22 mouse cellular contexts compared by ENCODE assay signal in the genomic region with DNA sequence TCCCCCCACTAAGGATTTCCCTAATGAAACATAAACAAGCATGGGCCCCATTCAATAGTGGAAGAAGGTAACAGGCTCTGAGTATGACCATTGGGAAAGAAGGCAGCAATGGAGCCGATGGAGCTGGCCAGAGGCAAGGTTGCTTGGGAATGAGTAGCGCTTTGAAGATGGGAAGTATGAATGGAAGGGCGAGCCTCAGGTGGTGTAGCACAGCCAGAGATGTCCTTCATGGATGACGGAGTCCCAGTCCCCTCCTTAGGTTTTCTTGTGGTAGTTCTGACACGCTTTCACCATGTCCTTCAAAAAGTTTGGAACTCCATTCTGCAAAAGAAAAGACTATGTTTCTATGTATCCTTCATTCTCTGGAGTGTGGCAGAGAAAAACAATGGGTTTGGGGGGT. TPM values are rescaled to one million over a fixed set of nuclear protein-coding genes. Genes with fewer than 3 reads are reported as not detected.
A peak's percentile ranks its signal among the peaks of the same experiment; 100 is the strongest.
DNase-seq lines count a peak whose midpoint lies in the region; ATAC-seq lines count a peak whose summit lies in the region.
"Had no signal": no experiment of that assay in that cellular context is flagged by ENCODE, and none has a peak within 500 bp of the region (broad histone marks: within the 10 kb centered on the region; RNA-seq: fewer than 3 reads in every experiment).

No protein-coding gene starts in this region.

- H3K9ac ChIP-seq in midbrain, embryonic 11.5 days (ENCODE audit: low read length), result no peak overlapping the region
- no peak overlapping the region for H3K9ac ChIP-seq in midbrain, embryonic 14.5 days (replicated peaks; ENCODE audit: low read length)
- H3K9ac ChIP-seq: embryonic facial prominence, embryonic 12.5 days; forebrain, embryonic 12.5 days had no signal

- no peak for ATAC-seq in midbrain, embryonic 11.5 days (ENCODE audit: low FRiP score)
- no peak for ATAC-seq in midbrain, embryonic 14.5 days (ENCODE audit: low FRiP score, low TSS enrichment)
- ATAC-seq: CD4-positive, CD25-positive, alpha-beta regulatory T cell, adult 4 months; forebrain, embryonic 14.5 days; forebrain, embryonic 16.5 days had no signal

- peak; percentile 55 for DNase-seq in heart, adult 11 months
- DNase-seq in heart, postnatal 14 days, result no peak
- peak; percentile 75 for DNase-seq in midbrain, embryonic 11.5 days (ENCODE audit: low spot score, missing footprints)
- DNase-seq in midbrain, embryonic 14.5 days, result no peak
- no peak for DNase-seq in spleen, postnatal 10 days (ENCODE audit: low spot score in 2 of 2)
- DNase-seq: adrenal gland, adult 2 months; adrenal gland, postnatal 10 days; adrenal gland, postnatal 25 days; B cell, adult 2 months; cerebellum, adult 11-12 months; cerebellum, adult 2 months; cerebellum, adult 9-10 months; cerebellum, postnatal 10 days; cerebellum, postnatal 25 days had no signal

- H3K79me2 ChIP-seq in macrophage (ENCODE audit: inconsistent target), result no peaks in the 10 kb centered on the region

- H3K36me3 ChIP-seq in midbrain, embryonic 11.5 days (ENCODE audit: control insufficient read depth, insufficient read depth, low read length), result no peaks in the 10 kb centered on the region
- H3K36me3 ChIP-seq in midbrain, embryonic 14.5 days (ENCODE audit: control insufficient read depth, insufficient read depth, low read length), result no peaks in the 10 kb centered on the region
- no peaks in the 10 kb centered on the region for H3K36me3 ChIP-seq in macrophage (ENCODE audit: inconsistent target)
- H3K36me3 ChIP-seq: embryonic facial prominence, embryonic 12.5 days; forebrain, embryonic 12.5 days had no signal

- H3K4me3 ChIP-seq in midbrain, embryonic 11.5 days (ENCODE audit: low read depth, low read length), result no peak overlapping the region
- H3K4me3 ChIP-seq in midbrain, embryonic 14.5 days (replicated peaks; ENCODE audit: low read depth, low read length), result no peak overlapping the region
- no peak overlapping the region for H3K4me3 ChIP-seq in macrophage (ENCODE audit: inconsistent target)
- H3K4me3 ChIP-seq: embryonic facial prominence, embryonic 10.5 days; embryonic facial prominence, embryonic 12.5 days; forebrain, embryonic 12.5 days had no signal

- intact Hi-C loops in heart, postnatal 14 days (cut with DNase I), result no loop called here

- 94% methylated on average over 5 of the region's 5 CpGs for WGBS in midbrain, embryonic 11.5 days
- 92% methylated on average over 5 of the region's 5 CpGs for WGBS in midbrain, embryonic 14.5 days
- WGBS in macrophage (ENCODE audit: missing documents), result 93% methylated on average over 5 of the region's 5 CpGs

- no peaks in the 10 kb centered on the region for H3K4me1 ChIP-seq in midbrain, embryonic 11.5 days (ENCODE audit: control insufficient read depth, insufficient read depth, low read length)
- no peaks in the 10 kb centered on the region for H3K4me1 ChIP-seq in midbrain, embryonic 14.5 days (ENCODE audit: control insufficient read depth, insufficient read depth, low read length)
- H3K4me1 ChIP-seq: embryonic facial prominence, embryonic 10.5 days; embryonic facial prominence, embryonic 12.5 days; forebrain, embryonic 12.5 days had no signal

- H3K4me2 ChIP-seq in midbrain, embryonic 11.5 days, result no peak overlapping the region
- no peak overlapping the region for H3K4me2 ChIP-seq in midbrain, embryonic 14.5 days (ENCODE audit: low read length)
- H3K4me2 ChIP-seq: embryonic facial prominence, embryonic 12.5 days; forebrain, embryonic 12.5 days had no signal

- no peak overlapping the region for H3K27ac ChIP-seq in midbrain, embryonic 11.5 days (ENCODE audit: low read depth, low read length)
- H3K27ac ChIP-seq in midbrain, embryonic 14.5 days (replicated peaks; ENCODE audit: low read depth, low read length), result no peak overlapping the region
- peak overlapping the region; percentile 93 for H3K27ac ChIP-seq in macrophage
- H3K27ac ChIP-seq: embryonic facial prominence, embryonic 10.5 days; embryonic facial prominence, embryonic 12.5 days; forebrain, embryonic 12.5 days had no signal

- H3K27me3 ChIP-seq in midbrain, embryonic 11.5 days (ENCODE audit: control insufficient read depth, insufficient read depth, low read length), result no peaks in the 10 kb centered on the region
- no peaks in the 10 kb centered on the region for H3K27me3 ChIP-seq in midbrain, embryonic 14.5 days (ENCODE audit: control insufficient read depth, insufficient read depth, low read length)
- H3K27me3 ChIP-seq: CH12.LX; embryonic facial prominence, embryonic 12.5 days; forebrain, embryonic 12.5 days had no signal

- H3K9me3 ChIP-seq in midbrain, embryonic 11.5 days (ENCODE audit: control insufficient read depth, low read length), result no peaks in the 10 kb centered on the region
- H3K9me3 ChIP-seq in midbrain, embryonic 14.5 days (ENCODE audit: control insufficient read depth, low read length), result no peaks in the 10 kb centered on the region
- H3K9me3 ChIP-seq: embryonic facial prominence, embryonic 10.5 days; embryonic facial prominence, embryonic 12.5 days; forebrain, embryonic 12.5 days had no signal

RNA-seq across cellular contexts. Expression of gene Pctp, which starts 18.3 kb away (rescaled TPM):
- total RNA-seq in heart, postnatal 14 days (2021), result 1 to 10 TPM; 4.0 to 4.1 TPM
- polyA plus RNA-seq in midbrain, embryonic 11.5 days (2014; fragmentation: Nextera tagmentation; extraction: Ambion mirVana), result 7.7 and 8.3 TPM in 2 replicates
- 0.61 and 1.3 TPM in 2 replicates for polyA plus RNA-seq in midbrain, embryonic 14.5 days (2014; fragmentation: Nextera tagmentation; extraction: Ambion mirVana)
- 1 to 10 TPM in 25 of 26 experiments, under 1 TPM in 1; 0.73 to 8.5 (median 5.3) TPM for total RNA-seq in macrophage (2018; cell fraction: chromatin; rRNA removed)
- 10 to 100 TPM; 19.5 to 32.1 (median 26.4) TPM for total RNA-seq in macrophage (2018; cell fraction: cytosol; rRNA removed)
- total RNA-seq in macrophage (2018; cell fraction: nucleus; rRNA removed), result 10 to 100 TPM in 12 of 26 experiments, 1 to 10 TPM in 14; 2.4 to 19.8 (median 8.2) TPM
- 20.6 to 43.1 TPM (median 33.6 TPM) in 3 replicates for polyA plus RNA-seq in macrophage (2018)

RNA-seq across cellular contexts. Expression of gene Tmem100, which starts 45.7 kb away (rescaled TPM):
- 10 to 100 TPM; 28.2 to 32.1 TPM for total RNA-seq in heart, postnatal 14 days (2021)
- 6.1 and 6.3 TPM in 2 replicates for polyA plus RNA-seq in midbrain, embryonic 11.5 days (2014; fragmentation: Nextera tagmentation; extraction: Ambion mirVana)
- 5.9 and 8.7 TPM in 2 replicates for polyA plus RNA-seq in midbrain, embryonic 14.5 days (2014; fragmentation: Nextera tagmentation; extraction: Ambion mirVana)
- total RNA-seq in macrophage (2018; cell fraction: chromatin; rRNA removed), result not detected
- total RNA-seq in macrophage (2018; cell fraction: cytosol; rRNA removed), result under 1 TPM in 9 of 26 experiments, not detected in 17; 0.05 to 0.19 (median 0.10) TPM
- total RNA-seq in macrophage (2018; cell fraction: nucleus; rRNA removed), result under 1 TPM in 1 of 26 experiments, not detected in 25; 0.42 TPM
- not detected in 3 replicates for polyA plus RNA-seq in macrophage (2018)
- polyA plus RNA-seq: CD4-positive, CD25-positive, alpha-beta regulatory T cell, adult 4 months had no signal

Comparison
In these comparisons a context has a peak if more than half of its experiments do, and no peak if none do; other contexts are left out.
1. DNase-seq: peak in heart, adult 11 months (single experiment) and midbrain, embryonic 11.5 days (single experiment); none in heart, postnatal 14 days (0 of 2), midbrain, embryonic 14.5 days (single experiment) and spleen, postnatal 10 days (0 of 2).